Mouse (Mus musculus): ENCODE results near the gene Ddit4.
A peak's percentile ranks its signal among the peaks of the same experiment; 100 is the strongest.

Gene Ddit4

DNA sequence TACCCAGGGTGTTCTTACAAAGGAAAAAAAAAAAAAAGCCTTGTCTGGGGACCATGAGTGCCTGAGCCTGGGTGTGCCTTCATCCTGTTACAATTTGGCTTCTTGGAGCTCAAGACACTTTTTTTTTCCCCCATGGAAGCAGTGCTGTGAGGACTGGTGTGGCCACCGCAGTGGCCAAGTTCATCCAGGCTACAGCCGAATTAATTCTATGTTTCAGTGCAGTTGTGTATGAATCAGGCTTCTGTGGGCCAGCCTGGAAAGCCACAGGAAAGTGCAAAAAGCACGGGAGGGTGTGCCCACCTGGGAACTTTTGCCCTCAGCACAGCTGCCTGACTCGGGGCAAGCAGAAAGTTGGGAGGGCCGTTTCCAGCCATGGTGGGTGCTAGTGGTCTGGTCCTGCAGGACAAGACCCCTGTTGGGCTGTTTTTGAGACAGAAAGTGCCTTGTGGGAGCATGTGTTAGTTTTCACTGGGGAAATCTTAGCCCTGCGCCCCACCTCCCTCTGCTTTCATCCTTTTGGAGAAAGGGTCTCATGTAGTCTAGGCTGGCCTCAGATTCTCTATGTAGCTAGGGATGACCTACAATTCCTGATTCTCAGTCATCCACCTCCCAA is 18.9 kb upstream of the Ddit4 start:
- no peak for DNase-seq

DNA sequence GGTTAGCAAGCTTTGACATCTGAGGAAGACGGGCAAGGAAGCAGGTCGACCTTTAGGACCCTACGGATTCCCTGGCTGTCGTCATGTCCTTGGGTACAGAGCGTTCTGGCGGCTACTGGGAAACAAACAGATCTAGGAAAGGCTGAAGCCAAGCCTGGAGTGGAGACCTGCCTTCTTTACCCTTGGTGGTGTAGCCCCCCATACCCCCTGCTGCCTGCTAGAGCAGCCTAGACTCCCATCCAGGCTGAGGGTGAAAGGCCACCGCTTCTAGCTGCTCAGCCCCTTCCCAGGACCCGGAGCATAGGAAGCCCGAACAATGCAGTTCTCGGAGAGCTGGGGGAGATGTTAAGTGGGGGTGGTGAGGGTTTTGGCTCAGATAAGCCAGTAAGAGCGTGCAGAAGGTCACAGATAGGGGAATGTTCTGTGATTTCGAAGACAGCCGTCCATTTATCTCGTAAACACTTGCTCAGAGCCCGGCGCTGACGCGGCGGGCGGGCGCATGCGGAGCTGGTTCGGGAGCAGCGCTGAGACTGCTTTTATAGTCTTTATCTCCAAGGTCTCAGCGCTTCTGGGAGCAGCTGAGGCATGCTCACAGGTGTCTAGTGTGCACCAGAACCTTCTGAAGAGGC is 18.3 kb upstream of the Ddit4 start:
- DNase-seq, result peak; percentile 57 to 71

DNA sequence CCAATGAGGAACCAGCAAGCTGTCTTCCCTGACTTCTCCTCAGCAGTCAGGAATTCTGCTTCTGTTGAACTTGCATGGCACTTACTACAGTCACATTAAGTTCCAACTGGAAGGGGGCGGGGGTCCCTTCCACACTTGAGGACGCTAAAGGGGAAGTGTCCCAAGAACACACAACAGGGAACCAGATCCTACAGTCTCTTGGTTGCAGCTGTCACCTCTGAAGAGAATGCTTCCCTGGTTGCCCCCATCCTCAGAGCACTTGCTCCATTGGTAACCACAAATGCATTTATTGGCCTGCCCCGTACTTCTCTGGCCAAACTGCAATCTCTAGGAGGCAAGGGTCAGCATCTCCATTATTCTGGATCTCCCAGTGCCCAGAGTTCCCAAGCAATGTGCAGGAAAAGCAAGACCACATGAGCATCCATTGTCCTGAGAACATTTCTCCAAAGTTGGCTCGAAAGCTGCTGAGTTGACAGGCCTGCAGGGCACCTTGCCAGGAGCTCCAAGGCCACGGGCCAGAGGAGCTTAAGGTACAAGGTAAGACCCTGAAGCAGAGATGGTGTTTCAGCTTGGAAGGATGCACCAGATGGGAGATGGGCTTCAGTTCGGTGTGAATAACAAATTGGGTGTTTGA is 15.8 kb upstream of the Ddit4 start:
- DNase-seq, result peak; percentile 41 to 62

DNA sequence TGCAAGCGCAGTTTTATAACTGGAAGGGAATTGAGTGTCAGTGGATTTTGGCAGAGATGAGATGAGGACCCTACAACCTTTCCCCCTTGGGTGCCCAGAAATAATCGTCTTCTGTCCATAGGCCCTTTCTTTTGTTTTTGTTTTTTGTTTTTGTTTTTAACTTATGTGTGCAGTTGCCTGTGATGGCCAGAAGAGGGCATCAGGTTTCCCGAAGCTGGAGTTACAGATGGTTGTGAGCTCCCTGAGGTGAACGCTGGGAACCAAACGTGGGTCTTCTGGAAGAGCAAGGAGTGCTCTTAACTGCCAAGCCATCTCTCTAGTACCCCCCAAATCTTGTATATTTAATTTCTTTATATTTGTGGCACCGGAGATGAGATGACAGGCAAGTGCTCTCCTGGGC is 15.1 kb upstream of the Ddit4 start:
- DNase-seq, result no peak

DNA sequence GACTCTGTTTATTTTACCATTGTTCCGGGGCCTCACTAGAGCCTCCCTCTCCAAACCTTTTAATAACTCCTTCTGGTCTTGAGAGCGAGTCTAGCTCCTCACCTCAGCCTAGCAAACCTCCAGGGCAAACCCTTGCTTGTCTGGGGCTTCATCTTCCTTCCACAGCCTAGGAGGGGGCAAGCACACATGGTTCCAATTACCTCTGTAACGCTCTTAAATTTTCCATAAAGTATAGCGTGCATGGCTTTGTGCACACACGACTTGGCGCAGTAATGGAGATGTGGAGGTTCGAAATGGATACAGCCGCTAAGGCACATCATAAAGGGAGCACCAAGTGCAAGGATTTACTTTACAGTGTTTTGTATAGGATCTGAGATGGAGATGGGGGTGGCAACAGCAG is 14.2 kb upstream of the Ddit4 start:
- DNase-seq, result no peak

DNA sequence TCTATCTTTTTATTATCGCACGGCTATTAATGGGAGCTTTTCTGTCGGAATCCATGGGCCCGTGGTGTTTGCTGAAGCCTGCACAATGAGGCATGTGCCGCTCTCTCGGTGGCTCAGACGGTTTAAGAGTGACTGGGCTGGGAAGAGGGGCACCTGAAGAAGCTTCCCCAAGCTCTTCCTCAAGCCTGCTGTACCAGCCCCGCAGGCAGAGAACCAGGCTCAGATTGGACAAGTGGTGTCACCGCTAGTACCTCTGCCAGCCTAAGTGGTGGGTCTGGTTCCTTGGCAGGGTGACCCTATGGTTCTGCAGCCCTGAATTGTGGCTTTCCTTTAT is 13.7 kb upstream of the Ddit4 start:
- DNase-seq, result no peak

DNA sequence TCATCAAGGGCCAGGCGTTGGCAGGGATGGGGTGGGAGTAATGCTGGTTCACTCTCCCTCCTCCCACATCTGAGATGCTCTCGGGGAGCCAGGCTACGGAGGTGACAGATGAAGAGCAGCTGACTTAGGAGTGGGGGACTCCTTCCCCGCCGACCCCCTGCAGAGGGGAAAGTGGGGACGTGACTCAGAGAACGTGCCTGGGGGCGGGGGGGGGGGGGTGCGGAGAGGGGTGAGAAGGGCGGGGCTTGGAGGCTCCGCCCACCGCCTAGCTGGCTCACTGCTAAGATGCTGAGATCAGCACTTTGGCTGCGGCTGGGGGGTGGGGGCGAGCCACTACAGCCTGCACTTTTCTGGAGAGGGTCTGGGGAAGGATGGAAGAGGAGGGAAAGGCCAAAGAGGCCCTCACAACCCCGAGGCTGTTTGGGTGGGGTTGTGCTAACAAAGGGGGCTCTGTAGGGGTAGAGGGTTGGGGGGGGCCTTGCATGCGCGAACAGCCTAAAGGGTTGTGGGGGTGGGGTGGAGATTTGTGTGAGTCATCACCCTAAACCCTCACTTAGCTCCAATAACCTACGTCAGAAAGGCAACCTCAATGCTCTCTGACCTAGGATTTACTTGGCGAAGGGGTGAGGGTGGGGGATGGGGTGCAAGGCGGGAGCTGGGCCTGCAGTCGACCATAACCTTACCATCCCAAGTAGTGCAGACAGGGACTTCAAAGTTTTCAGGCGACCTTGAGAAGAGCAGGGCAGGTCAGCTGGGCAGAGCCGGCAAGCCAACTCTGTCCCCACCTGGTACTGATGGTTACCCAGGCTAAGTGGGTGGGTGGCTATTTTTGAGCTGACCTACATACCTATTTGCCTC is 13.1 kb upstream of the Ddit4 start:
- DNase-seq, result peak; percentile 65 to 75

DNA sequence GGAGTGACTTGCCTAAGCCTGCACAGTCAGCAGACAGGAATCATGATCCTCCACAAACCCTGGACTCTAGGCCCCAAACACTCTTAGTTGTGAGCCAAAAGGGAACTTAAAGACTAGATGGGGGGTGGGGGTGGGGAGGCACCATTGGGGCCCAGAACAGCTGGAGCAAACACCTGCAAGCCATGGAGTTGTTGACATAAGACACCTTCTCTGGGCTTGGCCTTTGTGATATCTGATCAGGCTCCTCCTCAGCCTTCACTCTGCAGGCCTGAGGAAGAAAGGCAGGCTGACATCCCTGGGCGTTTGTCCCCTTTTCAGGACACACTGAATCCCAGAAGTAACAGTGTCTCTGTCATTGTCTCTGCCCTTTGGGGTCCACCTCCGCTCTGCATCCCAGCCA is 12.0 kb upstream of the Ddit4 start:
- DNase-seq, result no peak

DNA sequence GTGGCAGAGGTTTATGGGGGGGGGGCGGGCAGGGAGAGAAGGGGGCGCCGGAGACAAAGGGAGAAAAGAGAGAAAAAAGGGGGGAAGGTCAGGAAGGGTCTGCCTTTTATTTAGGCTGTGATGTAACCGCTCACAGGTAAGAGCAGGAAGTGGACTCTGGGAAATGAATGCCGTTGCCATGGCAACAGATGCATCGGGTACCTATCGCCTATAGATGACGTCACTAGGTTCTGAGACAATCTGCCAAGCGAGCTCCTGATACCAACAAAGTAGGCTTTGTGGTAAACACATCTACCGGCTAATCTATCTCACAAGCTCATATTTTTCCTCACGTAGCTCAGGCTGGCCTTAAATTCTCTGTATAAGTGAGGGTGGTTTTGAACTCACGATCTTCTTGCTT is 7.9 kb upstream of the Ddit4 start:
- no peak for DNase-seq

DNA sequence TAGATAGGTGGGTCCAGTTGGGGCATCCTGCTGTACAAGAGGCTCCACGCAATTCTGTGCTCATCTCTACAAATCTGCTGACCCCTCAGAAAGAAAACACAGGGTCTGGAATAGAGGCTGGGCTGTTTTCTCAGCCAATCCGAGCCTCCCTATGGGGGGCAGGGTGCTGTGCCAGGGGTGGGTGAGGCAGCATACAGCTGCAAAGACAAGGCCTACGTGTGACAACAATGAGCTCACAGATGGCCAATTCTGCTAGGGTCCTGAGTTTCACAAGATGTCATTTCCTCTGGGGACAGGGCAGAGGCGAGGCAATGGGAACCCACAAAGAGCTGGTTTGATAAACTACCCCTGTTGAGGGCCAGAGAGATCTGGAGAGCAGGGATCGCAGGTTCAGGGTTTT is 6.8 kb upstream of the Ddit4 start:
- no peak for DNase-seq

DNA sequence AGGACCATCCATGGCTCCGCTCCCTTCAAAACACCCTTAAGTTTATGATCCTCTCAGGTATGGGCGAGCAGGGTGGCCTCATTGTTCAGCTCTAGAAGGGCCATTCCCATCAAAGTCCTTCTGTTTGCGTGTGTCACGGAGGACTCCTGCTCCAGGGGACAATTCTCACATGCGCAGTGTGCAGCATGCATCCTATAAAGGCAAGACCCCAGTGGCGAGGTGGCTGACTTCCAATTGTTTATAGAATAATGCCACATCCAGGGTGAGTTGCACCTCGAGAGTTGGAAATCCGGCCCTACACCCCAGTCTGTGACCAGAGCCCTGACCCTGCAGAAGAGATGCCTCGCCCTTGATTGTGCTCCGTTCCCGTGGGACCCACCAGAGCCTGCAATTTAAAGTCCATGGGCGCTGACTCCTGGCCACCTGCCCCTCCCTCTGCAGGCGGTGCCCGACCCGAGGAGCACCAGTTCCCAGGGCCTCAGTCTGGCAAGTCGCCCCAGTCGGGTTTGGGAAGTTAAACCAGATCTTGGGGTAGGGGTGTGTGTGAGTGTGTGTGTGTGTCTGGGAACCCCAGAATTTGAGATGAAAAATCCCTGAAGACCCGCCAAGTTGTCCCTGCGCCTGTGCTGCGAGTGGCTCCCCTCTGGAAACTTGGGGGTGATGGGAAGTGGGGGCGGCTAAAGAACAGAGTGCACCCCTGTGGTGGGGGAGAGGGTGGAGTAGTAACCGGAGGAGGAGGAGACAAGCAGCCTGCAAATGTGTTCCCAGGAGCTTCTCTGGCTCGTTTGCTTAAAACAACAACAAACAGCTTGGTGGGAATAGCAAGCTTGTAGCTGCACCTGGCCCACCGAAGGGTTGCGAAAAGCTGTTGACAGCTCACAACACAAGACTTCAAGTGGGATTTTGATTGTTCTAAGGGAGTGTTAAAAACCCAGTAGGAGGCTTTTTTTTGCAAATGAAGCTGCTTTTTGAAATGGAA is 5.8 kb upstream of the Ddit4 start:
- DNase-seq, result peak; percentile 44 to 59

DNA sequence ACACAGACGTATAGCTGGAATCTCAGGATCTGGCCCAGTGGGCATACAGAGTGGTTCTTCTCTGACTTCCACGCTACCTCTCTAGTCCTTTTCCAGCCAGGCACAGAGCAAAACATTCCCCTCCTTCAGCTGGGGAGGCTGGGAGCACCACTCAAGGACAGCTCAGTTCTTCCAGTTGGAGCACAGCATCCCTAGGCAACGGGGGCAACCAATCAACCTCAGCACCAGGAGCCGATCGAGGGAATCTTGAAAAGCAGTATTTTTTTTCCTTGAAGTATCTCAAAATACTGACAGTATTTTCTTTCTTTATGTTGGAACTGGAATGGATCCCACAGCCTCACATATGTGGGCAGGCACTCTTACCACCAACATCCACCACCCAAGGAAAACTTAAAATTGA is 5.0 kb upstream of the Ddit4 start:
- no peak for DNase-seq

DNA sequence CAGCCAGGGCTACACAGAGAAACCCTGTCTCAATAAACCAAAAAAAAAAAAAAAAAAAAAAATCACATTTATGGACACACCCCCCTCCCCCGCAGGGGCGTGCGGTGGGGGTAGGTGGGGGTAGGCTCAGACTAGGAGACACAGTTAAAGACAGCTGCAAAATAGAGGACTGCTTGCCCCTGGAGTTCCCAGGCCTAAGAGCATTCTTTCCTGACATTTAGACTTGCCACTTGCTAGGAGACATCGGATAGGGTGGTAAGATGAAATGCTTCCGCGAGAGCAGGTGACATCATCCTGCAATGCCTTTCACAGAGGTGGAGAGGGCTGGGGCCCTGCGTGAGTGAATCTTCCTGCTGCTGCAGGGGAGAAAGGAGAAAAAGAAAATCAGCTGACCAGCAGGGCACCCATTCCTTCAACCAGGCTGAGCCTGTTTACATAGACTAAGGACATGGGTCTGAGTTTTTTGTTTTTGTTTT is 2.0 kb upstream of the Ddit4 start:
- no peak for DNase-seq

DNA sequence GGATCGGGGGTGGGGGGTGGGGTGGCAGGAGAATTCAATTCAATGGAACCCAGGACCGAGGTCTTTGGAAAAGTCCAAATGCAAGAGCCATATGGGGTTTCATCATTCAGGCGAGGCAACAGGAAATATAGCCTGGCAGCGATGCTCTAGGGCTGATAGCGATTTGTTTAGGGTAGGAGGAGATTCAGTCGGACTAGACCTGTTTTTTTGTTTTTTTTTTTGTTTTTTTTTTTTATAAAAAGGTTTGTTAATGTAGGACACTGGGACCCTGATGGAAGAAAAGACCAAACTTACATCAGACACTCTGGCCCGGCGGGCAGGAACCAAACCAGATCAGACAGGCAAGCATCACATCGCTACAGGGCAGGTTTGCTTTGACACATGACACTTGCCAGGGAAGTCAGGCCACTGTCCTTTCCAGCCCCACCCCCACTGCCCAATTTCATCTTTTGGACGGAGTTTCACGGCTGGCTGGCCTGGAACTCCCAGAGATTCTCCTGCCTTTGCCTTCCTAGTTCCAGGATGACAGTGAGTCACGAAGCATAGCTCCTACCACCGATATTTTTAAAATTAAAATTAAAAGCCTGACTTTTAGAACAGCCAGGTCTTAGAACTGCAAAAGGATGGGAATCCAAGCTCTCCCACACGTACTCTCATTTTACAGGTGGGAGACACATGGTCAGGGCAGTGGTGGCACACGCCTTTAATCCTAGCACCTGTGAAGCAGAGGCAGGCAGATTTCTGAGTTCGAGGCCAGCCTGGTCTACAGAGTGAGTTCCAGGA is 1.3 kb upstream of the Ddit4 start:
- peak; percentile 44 to 51 for DNase-seq

DNA sequence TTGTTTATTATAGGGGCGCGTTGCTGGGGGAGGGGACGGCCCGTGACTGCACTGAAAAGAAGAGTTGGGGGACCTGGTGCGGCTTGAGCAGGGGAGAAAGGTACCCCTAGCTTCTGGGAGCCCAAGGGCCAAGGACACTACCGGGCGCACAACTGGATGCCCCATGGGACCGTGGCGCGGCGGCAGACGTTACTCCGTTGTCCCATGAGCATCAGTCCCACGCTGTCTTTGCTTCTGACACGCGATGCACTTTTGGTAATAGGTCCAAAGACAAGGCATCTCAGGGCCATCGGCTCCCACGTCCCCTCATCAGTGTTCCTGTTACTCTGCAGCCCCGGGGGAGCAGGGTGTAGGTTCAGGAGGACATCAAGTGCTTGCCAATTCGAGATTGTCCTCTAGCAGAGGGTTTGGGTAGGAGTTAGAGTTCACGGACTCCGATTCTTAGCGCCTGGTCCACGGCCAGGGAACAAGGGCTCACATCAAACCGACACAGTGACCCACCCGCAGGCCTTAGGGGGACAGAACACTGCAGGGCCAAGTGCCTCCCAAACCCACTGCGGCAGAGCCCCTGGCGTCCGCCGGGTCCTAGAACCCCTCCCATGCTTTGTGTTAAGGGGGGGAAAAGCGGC is 632 bp upstream of the Ddit4 start:
- peak; percentile 67 to 75 for DNase-seq

DNA sequence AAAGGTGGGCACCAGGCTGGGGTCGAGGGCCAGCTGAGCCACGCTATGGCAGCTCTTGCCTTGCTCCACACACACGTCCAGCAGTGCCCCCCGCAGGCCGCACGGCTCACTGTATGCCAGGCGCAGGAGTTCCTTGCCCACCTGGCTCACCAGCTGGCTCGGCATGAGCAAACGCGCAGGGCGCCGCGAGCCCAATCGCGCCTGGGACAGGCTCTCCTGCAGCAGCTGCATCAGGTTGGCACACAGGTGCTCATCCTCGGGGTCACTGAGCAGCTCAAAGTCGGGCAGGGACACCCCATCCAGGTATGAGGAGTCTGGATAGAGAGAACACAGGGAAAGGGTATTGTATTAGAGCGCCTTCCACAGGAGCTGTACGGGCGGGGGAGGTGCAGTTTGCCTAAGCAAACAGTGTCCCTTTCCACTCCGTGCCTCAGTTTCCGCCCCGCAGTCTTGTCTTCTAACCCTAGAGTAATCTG is 880 bp downstream of the Ddit4 start:
- peak; percentile 86 to 92 for DNase-seq

DNA sequence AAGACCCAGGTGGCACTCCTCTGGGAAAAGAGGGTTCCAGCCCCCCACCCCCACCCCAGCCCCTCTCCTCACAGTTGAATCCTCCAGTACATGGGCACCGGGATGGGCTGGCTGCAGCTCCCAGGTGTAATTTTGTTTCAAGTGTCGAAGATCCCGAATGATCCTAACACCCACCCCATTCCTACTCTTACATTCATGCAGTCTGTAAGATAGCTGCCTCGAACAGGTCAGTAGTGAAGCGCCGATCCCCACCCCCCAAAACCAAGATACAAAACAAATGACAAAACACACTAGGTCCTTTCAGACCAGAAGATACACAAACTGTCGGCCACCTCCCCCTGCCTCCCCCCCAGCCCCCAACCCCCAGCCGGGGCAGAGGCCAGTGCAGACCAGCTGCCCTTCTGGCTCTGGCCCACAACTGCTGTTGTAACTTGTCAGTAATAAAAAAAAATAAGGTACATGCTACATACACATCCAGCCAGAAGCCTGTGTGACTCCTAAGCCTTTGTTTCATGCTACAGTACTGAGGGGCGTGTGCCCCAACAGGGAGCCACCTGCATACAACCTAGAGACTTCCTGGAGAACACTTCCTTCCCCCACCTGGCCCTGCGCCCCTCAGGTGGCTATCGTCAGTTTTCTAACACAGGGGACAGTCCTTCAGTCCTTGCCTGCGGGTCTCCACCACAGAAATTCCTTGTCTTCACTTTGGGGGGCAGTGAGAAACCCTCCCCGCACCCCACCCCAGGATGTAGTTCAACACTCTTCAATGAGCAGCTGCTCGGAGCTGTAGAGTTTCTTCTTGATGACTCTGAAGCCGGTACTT is 1.6 kb downstream of the Ddit4 start:
- peak in 1 of 2 experiments; percentile 31 for DNase-seq

DNA sequence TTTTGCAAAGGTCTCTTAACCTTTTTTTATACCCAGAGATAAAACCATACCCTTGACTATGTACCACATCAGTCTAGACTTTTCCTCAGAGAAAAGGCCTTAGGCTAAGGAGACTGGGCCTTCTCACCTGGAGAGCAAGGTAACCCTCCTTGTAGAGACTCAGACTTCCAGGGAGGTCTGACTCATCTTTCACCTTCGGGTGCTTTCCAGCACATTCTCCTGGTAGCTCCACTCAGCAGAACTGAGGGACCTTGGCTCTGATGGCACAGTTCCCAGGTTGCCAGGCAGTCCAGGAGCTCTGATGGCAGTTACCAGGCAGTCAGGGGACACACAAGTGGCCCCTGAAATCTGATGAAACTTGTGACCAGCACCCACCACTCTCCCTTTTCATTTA is 2.4 kb downstream of the Ddit4 start:
- no peak for DNase-seq

DNA sequence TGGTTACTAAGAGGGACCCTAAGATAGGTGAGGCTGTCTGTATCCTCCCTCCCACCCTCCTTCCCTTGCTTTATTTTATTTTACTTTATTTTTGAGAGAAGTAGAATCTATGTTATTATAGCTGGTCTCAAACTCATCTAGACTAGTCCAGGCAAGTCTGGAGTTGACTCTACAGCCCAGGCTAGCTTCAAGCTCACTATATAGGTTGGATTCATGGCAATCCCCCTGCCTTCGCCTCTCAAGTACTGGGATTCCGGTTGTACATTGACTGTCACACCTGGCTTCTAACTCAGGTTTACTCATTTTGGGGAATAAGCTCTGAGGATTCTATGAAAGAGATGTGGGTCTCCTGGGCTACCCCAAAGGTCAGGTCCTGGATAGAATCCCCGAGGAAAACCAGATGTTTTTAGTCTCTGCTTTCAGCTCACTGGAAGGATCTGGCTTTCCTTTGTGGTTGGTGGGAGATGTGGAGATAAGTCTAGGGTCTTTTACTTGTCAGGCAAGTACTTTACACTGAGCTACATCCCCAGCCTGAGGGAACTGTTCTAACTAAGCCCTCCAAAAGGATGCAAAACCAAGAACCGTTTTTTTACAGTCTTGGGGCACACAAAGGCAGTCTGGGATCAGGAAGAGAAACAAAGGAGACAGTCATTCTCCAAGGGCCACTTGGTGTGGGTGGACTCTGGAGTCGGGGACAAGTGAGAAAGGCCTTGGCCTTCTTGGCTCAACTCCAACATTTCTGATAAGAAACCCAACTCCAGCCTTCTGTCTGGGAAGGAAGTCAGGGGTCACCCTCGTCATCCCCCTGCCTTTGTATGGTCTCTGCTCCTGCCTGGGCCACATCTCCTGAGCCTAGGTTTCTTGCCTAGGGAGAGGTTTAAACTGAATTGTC is 3.0 kb downstream of the Ddit4 start:
- peak in 1 of 2 experiments; percentile 34 for DNase-seq

Measured in kidney, postnatal 4 days (tissue).